In the genomic region with DNA sequence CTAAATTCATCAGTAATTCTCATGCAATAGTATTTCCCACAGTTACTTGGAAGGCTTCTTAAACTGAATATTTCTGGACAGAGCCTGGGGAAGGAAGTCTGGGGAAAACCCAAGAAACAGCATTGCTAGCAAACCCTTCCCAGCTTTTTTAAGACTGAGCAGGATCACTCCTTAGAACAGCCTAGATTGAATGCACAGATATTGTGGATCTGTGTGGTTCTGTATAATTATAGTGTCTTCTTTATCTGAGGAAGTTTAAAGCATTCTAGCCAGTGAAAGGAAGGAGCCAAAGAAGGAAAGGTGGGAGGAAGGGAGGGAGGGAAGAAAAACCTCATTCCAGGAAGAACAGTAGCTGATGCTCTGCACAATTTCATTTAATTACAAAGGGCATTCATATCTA, we compare ENCODE assay signal across 23 mouse cellular contexts.
"Had no signal": no experiment of that assay in that cellular context is flagged by ENCODE, and none has a peak within 500 bp of the region (broad histone marks: within the 10 kb centered on the region; RNA-seq: fewer than 3 reads in every experiment).

No protein-coding gene starts in this region.

- H3K27ac ChIP-seq: heart, embryonic 10.5 days; hindbrain, embryonic 10.5 days; hindbrain, embryonic 12.5 days; hindbrain, embryonic 14.5 days; intestine, embryonic 15.5 days; limb, embryonic 10.5 days; limb, embryonic 12.5 days; liver, embryonic 13.5 days; liver, embryonic 15.5 days had no signal

- DNase-seq: gastrocnemius, postnatal 25 days; heart, adult 18-20 months; heart, postnatal 10 days; heart, postnatal 4 days; kidney, adult 18-20 months; kidney, adult 8-10 months; kidney, postnatal 10 days; kidney, postnatal 25 days; kidney, postnatal 4 days; liver; liver, embryonic 13.5 days had no signal

- H3K4me3 ChIP-seq: heart, embryonic 10.5 days; heart, embryonic 12.5 days; hindbrain, embryonic 10.5 days; hindbrain, embryonic 12.5 days; intestine, embryonic 15.5 days; limb, embryonic 10.5 days; limb, embryonic 12.5 days; liver, embryonic 13.5 days; liver, embryonic 15.5 days had no signal

- ATAC-seq: hindbrain, embryonic 16.5 days; inflammation-experienced regulatory T-cells, adult 6 months; intestine, embryonic 15.5 days; intestine, postnatal 0 days had no signal
